Mouse (Mus musculus): ENCODE results near the gene Pon1.

GRCm38 (mm10) chr6:5162052-5162451, 31.7 kb downstream of the Pon1 start:
- TF ChIP-seq HCFC1 (IDR thresholded peaks at IDR 0.05; ENCODE audit: borderline replicate concordance, insufficient read depth, low read length) (no peak), MAFK (IDR thresholded peaks at IDR 0.05; ENCODE audit: insufficient read depth, low read depth, low read length) (no peak), ZNF384 (IDR thresholded peaks at IDR 0.05; ENCODE audit: low read depth, low read length) (no peak), ZC3H11A (IDR thresholded peaks at IDR 0.05; ENCODE audit: borderline replicate concordance, low read depth, low read length) (no peak)
